Mouse (Mus musculus) embryonic facial prominence, embryonic 10.5 days (tissue): ENCODE measurements around the gene Baz2b. TPM values are rescaled to one million over a fixed set of nuclear protein-coding genes. Genes with fewer than 3 reads are reported as not detected.

Experiments used
- DNase-seq: peaks from one replicate; pipeline ENCODE4 v3.0.0-alpha.2; 2017; ENCODE audit warnings: low spot score
- H3K27ac ChIP-seq: fragments of 300-500 bp; sonication (generic); replicated peaks from 2 replicates; pipeline ENCODE4 v1.5.1; 2016; ENCODE audit warnings: mild to moderate bottlenecking
- H3K27me3 ChIP-seq: fragments of 300-500 bp; sonication (generic); replicated peaks from 2 replicates; pipeline ENCODE4 v1.6.1; 2016; ENCODE audit warnings: low read depth, mild to moderate bottlenecking; ENCODE audit not compliant: poor library complexity, severe bottlenecking
- H3K36me3 ChIP-seq: fragments of 300-500 bp; sonication (generic); replicated peaks from 2 replicates; pipeline ENCODE4 v1.6.1; 2016; ENCODE audit warnings: mild to moderate bottlenecking, moderate library complexity
- H3K4me1 ChIP-seq: fragments of 300-500 bp; sonication (generic); 2 replicates; pipeline ENCODE4 v1.6.1; 2016
- H3K4me3 ChIP-seq: fragments of 300-500 bp; sonication (generic); 2 replicates; pipeline ENCODE4 v1.5.1; 2016; ENCODE audit warnings: mild to moderate bottlenecking, moderate library complexity
- H3K9me3 ChIP-seq: fragments of 300-500 bp; sonication (generic); 2 replicates; pipeline ENCODE4 v1.6.1; 2016; ENCODE audit warnings: mild to moderate bottlenecking
- WGBS: fragments of 180-500 bp; shearing (Covaris S2); methylation state at CpG from one replicate; pipeline ENCODE4 v1.1.7; 2016; 5-methylcytosine and 5-hydroxymethylcytosine counted together
- polyA plus RNA-seq: library from polyadenylated mRNA; unstranded; fragments of >200 nt; fragmentation: Nextera tagmentation; extraction: Ambion mirVana; gene quantifications from 2 replicates; pipeline ENCODE4 v1.2.1, GENCODE M21; 2016

The Baz2b gene
- polyA plus RNA-seq, 1 experiment from 2014 or later, result 63.6 TPM

DNA sequence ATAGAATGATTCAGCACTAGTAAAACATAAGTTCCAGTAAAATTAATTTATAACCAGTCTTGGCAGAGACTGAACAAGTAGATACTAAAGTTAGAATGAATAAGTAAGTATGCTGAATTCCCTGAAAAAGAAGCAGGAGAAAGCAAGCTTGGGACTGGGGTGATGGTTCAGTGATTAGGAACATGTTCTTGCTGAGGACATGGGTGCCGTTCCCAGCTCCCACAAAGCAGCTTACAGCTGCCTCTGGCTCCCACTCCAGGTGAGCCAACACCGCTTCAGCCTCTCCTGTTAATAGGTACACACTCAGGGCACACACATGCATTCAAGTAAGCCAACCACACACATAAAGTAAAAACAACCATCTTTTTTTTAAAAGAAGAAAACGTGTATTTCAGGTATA is 32.1 kb downstream of the Baz2b start:
- DNase-seq, result no peak
- H3K27ac ChIP-seq, result no peak overlapping the region
- no peak overlapping the region for H3K4me3 ChIP-seq
- whole genome bisulfite sequencing, result 83% methylated on average over 3 of the region's 3 CpGs
- no peaks in the 10 kb centered on the region for H3K27me3 ChIP-seq
- H3K9me3 ChIP-seq, result no peaks in the 10 kb centered on the region
- H3K36me3 ChIP-seq, result no peaks in the 10 kb centered on the region
- no peaks in the 10 kb centered on the region for H3K4me1 ChIP-seq

DNA sequence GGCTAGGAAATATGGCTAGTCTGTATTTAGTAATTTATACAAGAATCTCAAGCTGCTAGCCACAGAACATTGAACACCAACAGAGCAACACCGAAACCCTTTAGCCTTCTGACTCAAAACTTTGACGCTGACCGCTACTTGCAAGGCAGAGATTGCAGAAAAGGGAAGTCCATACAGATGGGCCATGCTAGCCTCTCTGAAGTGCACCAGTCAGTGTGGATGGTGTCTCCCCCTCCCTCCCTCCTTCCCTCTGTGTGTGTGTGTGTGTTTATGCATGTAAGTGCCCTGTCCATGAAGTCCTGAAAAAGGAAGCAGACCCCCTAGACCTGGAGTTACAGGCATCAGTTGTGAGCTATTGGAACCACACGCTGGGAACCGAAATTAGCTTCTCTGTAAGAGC is 33.6 kb downstream of the Baz2b start:
- no peak overlapping the region for H3K27ac ChIP-seq
- H3K27me3 ChIP-seq, result no peaks in the 10 kb centered on the region
- no peaks in the 10 kb centered on the region for H3K4me1 ChIP-seq
- no peak overlapping the region for H3K4me3 ChIP-seq
- no peaks in the 10 kb centered on the region for H3K9me3 ChIP-seq
- 89% methylated on average over 5 of the region's 5 CpGs for WGBS
- no peaks in the 10 kb centered on the region for H3K36me3 ChIP-seq
- DNase-seq, result no peak

DNA sequence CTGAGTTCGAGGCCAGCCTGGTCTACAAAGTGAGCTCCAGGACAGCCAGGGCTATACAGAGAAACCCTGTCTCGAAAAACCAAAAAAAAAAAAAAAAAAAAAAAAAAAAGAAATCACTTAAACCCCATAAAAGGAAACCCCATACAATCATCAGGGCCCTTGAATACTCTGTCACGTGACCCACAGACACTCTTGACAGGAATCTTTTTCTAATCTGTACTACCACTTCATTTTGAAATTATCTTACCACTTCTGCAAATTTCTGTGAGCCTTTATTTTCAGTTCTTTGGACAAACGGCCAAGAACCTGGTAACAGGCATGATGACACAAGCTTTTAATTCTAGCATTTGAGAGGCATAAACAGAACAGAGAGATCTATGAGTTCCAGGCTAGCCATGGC is 34.6 kb downstream of the Baz2b start:
- H3K27ac ChIP-seq, result no peak overlapping the region
- H3K36me3 ChIP-seq, result no peaks in the 10 kb centered on the region
- no peak overlapping the region for H3K4me3 ChIP-seq
- no peak for DNase-seq
- H3K9me3 ChIP-seq, result no peaks in the 10 kb centered on the region
- no peaks in the 10 kb centered on the region for H3K4me1 ChIP-seq
- H3K27me3 ChIP-seq, result no peaks in the 10 kb centered on the region
- WGBS, result 85% methylated on average over 3 of the region's 4 CpGs

DNA sequence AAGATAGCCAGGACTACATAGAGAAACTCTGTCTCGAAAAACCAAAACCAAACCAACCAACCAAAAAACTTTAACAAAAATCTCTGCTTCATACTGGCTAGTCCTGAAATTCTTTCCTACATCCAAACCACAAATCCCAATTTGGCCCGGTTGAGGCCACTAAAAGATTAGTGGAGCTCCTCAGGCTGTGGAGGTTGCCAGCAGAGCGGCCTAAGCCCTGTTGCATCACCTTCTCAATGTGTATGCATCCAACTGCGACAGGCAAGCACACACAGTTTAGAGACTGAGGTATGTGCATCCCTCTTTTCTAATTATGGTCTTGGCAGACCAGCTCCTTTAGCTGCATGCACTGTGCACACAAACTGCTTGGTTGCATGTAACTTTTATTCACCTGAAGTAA is 36.0 kb downstream of the Baz2b start:
- Histone ChIP-seq H3K9me3 (no peaks in the 10 kb centered on the region), H3K36me3 (no peaks in the 10 kb centered on the region)
- 93% methylated on average over 4 of the region's 4 CpGs for WGBS

DNA sequence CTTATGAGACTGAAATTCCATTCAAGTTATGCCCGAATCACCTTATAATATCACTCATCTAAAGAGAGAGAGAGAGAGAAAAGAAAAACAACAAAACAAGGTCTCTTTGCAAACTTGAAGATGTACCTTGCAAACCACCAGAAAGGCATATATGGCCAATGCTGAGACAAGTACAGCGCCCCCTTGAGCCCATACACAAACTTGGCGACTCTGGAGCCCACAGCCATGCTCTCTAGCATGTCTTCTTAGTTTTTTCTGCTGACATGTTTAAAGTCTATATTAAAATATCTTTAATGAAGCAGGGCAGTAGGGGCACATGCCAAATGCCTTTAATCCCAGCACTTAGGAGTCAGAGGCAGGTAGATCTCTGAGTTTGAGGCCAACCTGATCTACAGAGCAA is 36.4 kb downstream of the Baz2b start:
- WGBS, result 62% methylated on average over 3 of the region's 3 CpGs

More for the DNA sequence above, 36.0 kb downstream of the Baz2b start:
- DNase-seq, result no peak
- no peaks in the 10 kb centered on the region for H3K4me1 ChIP-seq
- no peak overlapping the region for H3K4me3 ChIP-seq
- no peaks in the 10 kb centered on the region for H3K27me3 ChIP-seq
- no peak overlapping the region for H3K27ac ChIP-seq

DNA sequence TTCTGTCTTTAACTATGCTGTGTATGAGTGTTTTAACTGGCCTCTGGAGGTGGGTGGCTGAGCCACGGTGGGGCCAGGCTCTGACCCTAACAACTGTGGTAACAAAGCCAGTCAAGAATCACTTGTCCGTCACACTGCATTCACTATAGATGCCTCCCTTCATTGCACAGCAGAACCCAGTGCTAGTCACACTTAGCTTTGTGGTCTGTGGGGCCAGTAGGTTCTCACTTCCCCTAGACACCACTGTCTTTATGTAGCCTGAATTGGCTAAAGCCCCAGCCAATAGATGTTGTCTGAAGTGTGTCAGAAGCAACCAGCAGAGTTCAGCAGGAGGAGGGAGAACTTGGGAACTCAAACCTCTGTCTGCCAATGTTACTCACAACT is 37.1 kb downstream of the Baz2b start:
- no peaks in the 10 kb centered on the region for H3K4me1 ChIP-seq
- no peaks in the 10 kb centered on the region for H3K9me3 ChIP-seq
- no peak overlapping the region for H3K4me3 ChIP-seq
- no peaks in the 10 kb centered on the region for H3K36me3 ChIP-seq
- no peak for DNase-seq
- 71% methylated on average over 2 of the region's 2 CpGs for WGBS
- no peak overlapping the region for H3K27ac ChIP-seq
- H3K27me3 ChIP-seq, result no peaks in the 10 kb centered on the region

More for the DNA sequence above, 36.4 kb downstream of the Baz2b start:
- Histone ChIP-seq H3K27me3 (no peaks in the 10 kb centered on the region), H3K9me3 (no peaks in the 10 kb centered on the region), H3K27ac (no peak overlapping the region), H3K4me3 (no peak overlapping the region), H3K4me1 (no peaks in the 10 kb centered on the region), H3K36me3 (no peaks in the 10 kb centered on the region)
- DNase-seq, result no peak

DNA sequence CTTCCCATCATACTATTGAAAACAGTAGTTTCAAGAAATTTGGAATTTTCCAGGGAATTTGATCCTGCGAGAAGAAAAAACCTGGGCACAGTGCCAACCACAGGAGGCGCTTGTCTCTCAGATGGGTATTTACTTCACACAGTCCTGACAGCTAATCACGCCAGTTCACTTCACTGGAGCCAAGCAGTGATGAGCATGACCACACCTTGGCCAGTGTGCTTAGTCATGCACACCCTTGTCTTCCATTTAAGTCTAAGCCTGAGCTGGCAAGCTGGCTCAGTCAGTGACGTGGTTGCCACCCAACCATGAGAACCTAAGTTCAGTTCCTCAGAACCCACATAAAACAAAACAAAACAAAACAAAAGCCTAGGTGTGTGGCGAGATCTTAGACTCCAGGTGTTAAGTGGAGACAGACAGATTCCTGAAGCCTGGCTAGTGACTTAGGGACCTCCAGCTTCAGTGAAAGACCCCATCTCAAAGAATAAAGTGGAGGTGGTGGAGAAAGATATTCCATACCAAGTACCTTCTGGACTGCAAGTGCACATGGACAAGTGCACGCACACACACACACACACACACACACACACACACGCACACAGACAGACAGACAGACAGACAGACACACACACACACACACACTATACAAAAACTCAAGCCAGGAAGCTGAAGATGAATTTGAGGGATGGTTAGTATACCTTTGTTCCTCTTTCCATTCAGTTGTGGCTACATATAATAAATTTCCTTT is 37.7 kb downstream of the Baz2b start:
- Histone ChIP-seq H3K4me3 (no peak overlapping the region), H3K4me1 (no peaks in the 10 kb centered on the region), H3K9me3 (no peaks in the 10 kb centered on the region), H3K27ac (no peak overlapping the region), H3K27me3 (no peaks in the 10 kb centered on the region), H3K36me3 (no peaks in the 10 kb centered on the region)
- DNase-seq, result no peak
- 85% methylated on average over 7 of the region's 7 CpGs for WGBS

DNA sequence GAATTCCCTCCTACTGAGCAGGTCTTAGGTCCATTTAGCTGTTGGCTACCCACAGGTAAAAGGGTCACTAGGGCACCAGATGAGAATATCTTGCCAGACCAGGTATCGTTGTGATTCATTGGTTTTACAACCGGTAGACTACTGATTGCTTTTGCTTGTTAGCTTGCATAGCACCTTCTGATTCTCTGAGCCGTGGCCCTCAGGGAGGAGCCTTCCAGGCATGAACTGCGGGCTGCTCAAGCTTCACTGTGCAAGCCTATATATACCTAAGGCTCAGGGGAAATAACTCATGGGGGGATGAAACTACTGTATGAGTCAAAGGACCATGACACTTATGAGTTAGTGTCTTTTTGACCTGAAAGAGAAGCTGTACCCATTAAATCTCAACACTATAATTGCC is 42.8 kb downstream of the Baz2b start:
- H3K27ac ChIP-seq, result no peak overlapping the region
- no peaks in the 10 kb centered on the region for H3K36me3 ChIP-seq
- H3K4me1 ChIP-seq, result no peaks in the 10 kb centered on the region
- H3K9me3 ChIP-seq, result no peaks in the 10 kb centered on the region
- DNase-seq, result no peak
- no peak overlapping the region for H3K4me3 ChIP-seq
- WGBS, result 88% methylated on average over 4 of the region's 4 CpGs
- no peaks in the 10 kb centered on the region for H3K27me3 ChIP-seq

DNA sequence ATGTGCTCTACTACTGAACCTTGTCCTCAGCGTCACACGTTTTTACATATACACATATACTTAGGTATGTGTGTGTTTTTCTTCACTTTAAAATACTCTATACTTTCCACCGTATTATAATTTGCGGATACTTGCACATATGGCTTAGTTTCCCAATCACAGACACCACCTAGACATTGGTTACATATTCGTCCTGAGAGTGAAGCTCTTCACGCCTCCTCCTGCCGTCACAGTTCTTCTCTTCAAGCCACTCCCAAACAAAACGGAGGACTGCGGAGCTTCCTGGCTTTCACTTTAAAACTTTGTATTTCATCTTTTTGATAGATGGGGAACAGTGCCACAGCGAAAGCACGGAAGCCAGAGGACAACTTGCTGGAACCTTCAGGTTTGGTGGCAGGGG is 44.0 kb downstream of the Baz2b start:
- Histone ChIP-seq H3K9me3 (no peaks in the 10 kb centered on the region), H3K36me3 (no peaks in the 10 kb centered on the region), H3K27me3 (no peaks in the 10 kb centered on the region), H3K27ac (no peak overlapping the region), H3K4me1 (no peaks in the 10 kb centered on the region), H3K4me3 (no peak overlapping the region)
- no peak for DNase-seq
- WGBS, result 94% methylated on average over 11 of the region's 11 CpGs

DNA sequence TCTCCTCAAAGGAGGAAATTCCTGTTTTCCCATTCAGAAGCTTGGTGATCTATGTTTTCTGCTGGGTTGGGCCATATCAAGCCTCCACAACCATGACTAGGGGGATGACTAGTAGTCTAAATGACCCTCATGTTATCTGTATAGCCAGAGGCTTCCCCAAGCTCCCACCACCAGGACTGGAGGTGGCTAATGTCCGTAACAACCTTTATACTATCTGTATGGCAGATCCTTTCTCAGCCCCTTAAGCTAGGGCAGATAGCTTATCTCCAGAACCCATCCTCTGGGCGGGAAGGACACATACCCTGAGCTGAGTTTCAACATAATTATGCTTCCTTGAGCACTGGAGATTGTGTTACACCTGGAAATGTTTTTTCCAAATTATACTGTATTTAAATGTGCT is 45.9 kb downstream of the Baz2b start:
- WGBS, result 83% methylated on average over 2 of the region's 2 CpGs
- no peaks in the 10 kb centered on the region for H3K27me3 ChIP-seq
- H3K36me3 ChIP-seq, result no peaks in the 10 kb centered on the region; the same call in 1 of the 2 replicates
- no peak overlapping the region for H3K27ac ChIP-seq
- H3K9me3 ChIP-seq, result no peaks in the 10 kb centered on the region
- DNase-seq, result no peak
- no peaks in the 10 kb centered on the region for H3K4me1 ChIP-seq
- H3K4me3 ChIP-seq, result no peak overlapping the region

DNA sequence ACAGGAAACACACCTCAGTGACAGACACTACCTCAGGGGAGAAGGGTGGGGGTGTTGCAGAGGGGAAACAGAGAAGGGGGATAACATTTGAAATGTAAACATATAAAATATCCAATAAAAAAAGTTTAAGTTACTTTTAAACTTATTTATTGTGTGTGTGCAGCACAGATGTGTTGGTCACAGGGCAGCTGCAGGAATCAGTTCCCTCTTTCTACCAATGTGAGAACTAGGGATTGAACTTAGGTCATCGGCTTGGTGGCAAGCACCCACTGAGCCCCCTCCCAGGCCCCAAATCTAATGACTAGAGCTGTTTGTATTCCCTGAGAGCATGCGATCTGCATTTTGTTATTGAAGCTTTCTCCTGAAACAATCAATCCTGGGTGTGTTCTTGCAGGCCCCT is 57.2 kb downstream of the Baz2b start:
- WGBS, result 80% methylated on average over 2 of the region's 2 CpGs

DNA sequence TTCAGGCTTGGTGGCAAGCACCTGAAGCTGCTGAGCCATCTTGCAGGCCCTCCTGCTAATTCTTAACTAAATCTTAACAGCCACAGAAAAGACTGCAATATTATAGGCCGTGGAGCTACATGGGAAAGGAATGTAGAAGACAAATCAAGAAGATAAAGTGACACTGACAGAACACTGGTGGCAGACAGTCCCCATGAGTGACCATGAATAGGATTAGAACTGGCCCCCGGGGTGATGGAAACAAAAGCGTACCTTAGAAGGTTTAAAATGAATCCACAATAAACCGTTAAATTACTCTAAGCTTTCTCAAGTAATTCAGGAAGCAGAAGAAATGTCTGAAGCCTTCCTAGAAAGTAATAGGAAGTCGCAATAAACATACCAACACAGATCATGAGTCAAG is 61.0 kb downstream of the Baz2b start:
- DNase-seq, result no peak
- no peak overlapping the region for H3K4me3 ChIP-seq
- 58% methylated on average over 5 of the region's 5 CpGs for WGBS
- H3K27me3 ChIP-seq, result no peaks in the 10 kb centered on the region
- no peaks in the 10 kb centered on the region for H3K9me3 ChIP-seq
- no peak overlapping the region for H3K27ac ChIP-seq
- H3K36me3 ChIP-seq, result no peaks in the 10 kb centered on the region
- peaks cover 9% of the 10 kb centered on the region for H3K4me1 ChIP-seq

More for the DNA sequence above, 57.2 kb downstream of the Baz2b start:
- Histone ChIP-seq H3K27ac (no peak overlapping the region), H3K9me3 (no peaks in the 10 kb centered on the region), H3K4me1 (no peaks in the 10 kb centered on the region), H3K4me3 (no peak overlapping the region), H3K36me3 (no peaks in the 10 kb centered on the region), H3K27me3 (no peaks in the 10 kb centered on the region)
- no peak for DNase-seq

DNA sequence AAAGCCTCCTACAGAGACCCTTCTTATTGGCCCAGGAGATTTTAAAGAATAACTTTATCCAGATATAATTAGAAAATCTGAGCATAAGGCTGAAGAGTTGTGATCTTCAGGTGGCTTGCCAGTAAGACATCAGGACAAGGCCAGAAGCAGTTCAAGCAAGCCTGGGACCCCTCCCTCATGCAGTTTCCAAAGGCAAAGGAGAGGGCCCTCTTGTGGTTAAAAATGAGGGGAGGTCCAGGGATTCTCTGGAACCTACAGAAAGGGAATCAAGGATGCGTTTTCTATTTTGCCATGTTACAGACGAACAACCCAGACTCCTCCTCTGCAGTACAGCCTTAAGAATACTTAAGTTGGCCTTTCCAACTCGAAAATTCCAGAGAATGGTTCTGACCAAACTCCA is 62.2 kb downstream of the Baz2b start:
- H3K27me3 ChIP-seq, result no peaks in the 10 kb centered on the region
- 45% methylated on average over 3 of the region's 3 CpGs for WGBS
- no peak overlapping the region for H3K4me3 ChIP-seq
- H3K27ac ChIP-seq, result no peak overlapping the region
- H3K4me1 ChIP-seq, result peaks cover 14% of the 10 kb centered on the region
- no peaks in the 10 kb centered on the region for H3K9me3 ChIP-seq
- no peak for DNase-seq
- no peaks in the 10 kb centered on the region for H3K36me3 ChIP-seq
